Mouse (Mus musculus): ENCODE measurements around the gene Cabp7. TPM values are rescaled to one million over a fixed set of nuclear protein-coding genes. Genes with fewer than 3 reads are reported as not detected.

The Cabp7 gene
- polyA plus RNA-seq (2017; shearing (Covaris generic)): not detected

GRCm38 (mm10) chr11:4746733-4747132 lies at the start of gene Cabp7:
Gene Cabp7, minus strand, starts transcription at chr11:4746778.

GRCm38 (mm10) chr11:4704072-4704964 lies 42.3 kb downstream of the Cabp7 start, which contains the start of the genes Uqcr10 and Zmat5:
Gene Uqcr10, minus strand, starts transcription at chr11:4704342.
Gene Zmat5, plus strand, starts transcription at chr11:4704678.

Other genes with a start within 250 kb of the Cabp7 start
- 112 TPM for gene Mtmr3, start 151.9 kb downstream of the Cabp7 start, polyA plus RNA-seq (2017; shearing (Covaris generic))
- not detected for gene Gm11032, start 126.7 kb downstream of the Cabp7 start, polyA plus RNA-seq (2017; shearing (Covaris generic))
- 40.4 TPM for gene Ascc2, start 109.0 kb downstream of the Cabp7 start, polyA plus RNA-seq (2017; shearing (Covaris generic))
- 278 TPM for gene Uqcr10, start 42.4 kb downstream of the Cabp7 start, polyA plus RNA-seq (2017; shearing (Covaris generic))
- 48.2 TPM for gene Zmat5, start 42.1 kb downstream of the Cabp7 start, polyA plus RNA-seq (2017; shearing (Covaris generic))
- gene Nf2, start 102.8 kb upstream of the Cabp7 start, polyA plus RNA-seq (2017; shearing (Covaris generic)): 32.5 TPM
- gene Nipsnap1, start 127.2 kb upstream of the Cabp7 start, polyA plus RNA-seq (2017; shearing (Covaris generic)): 20.4 TPM
- gene Thoc5, start 148.5 kb upstream of the Cabp7 start, polyA plus RNA-seq (2017; shearing (Covaris generic)): 36.3 TPM
- gene Nefh, start 201.3 kb upstream of the Cabp7 start, polyA plus RNA-seq (2017; shearing (Covaris generic)): 6.4 TPM
- gene Ap1b1, start 240.0 kb upstream of the Cabp7 start, polyA plus RNA-seq (2017; shearing (Covaris generic)): 127 TPM